Mouse (Mus musculus): Measurements from ENCODE around the gene Olfr1104.

DNA sequence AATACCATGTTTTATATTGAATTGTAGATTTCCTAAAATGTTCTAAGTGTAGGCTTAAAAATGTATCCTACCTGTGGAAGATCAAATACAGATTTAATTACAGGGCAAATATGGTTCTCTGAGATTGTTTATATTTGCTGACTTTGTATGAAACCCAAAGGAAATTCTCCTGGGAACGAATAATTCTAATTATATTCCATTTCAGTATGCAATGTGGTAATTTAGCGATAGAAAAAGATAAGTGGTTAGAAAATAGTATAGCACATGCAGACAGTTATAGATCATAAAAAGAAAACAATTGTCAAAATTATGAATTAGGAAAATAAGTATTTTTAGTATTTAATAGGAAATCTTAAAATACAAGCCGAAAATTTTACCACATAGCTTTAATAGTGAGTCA is 35.8 kb downstream of the Olfr1104 start, which contains the start of gene Olfr1101:
- TF ChIP-seq POLR2A (IDR thresholded peaks at IDR 0.05; ENCODE audit: low read depth, low read length) (no peak), CTCF (IDR thresholded peaks at IDR 0.05; ENCODE audit: extremely low read depth, insufficient read depth, insufficient read length, insufficient replicate concordance) (no peak)

Measured in spleen, adult 2 months (tissue).